Mouse (Mus musculus) stomach, embryonic 14.5 days (tissue): ENCODE measurements around the gene Ctns. TPM values are rescaled to one million over a fixed set of nuclear protein-coding genes. Genes with fewer than 3 reads are reported as not detected.

Source experiments
- ATAC-seq: fragments of 200-750 bp; cut with Nextera tagmentation; 2 replicates; pipeline ENCODE4 v1.8.0; 2017; ENCODE audit warnings: low read depth, moderate TSS enrichment; ENCODE audit not compliant: insufficient number of reproducible peaks, insufficient read depth, low FRiP score
- H3K27ac ChIP-seq: fragments of 300-500 bp; sonication (generic); 2 replicates; pipeline ENCODE4 v1.5.1; 2014; ENCODE audit warnings: mild to moderate bottlenecking, low read length, moderate library complexity, mixed read lengths
- H3K27me3 ChIP-seq: fragments of 300-500 bp; sonication (generic); 2 replicates; pipeline ENCODE4 v1.6.1; 2014; ENCODE audit warnings: low read length, control low read depth, mixed read lengths; ENCODE audit not compliant: control insufficient read depth, insufficient read depth
- H3K36me3 ChIP-seq: fragments of 300-500 bp; sonication (generic); 2 replicates; pipeline ENCODE4 v1.6.1; 2014; ENCODE audit warnings: mild to moderate bottlenecking, control low read depth, low read length, moderate library complexity, mixed read lengths; ENCODE audit not compliant: control insufficient read depth, insufficient read depth
- H3K4me1 ChIP-seq: fragments of 300-500 bp; sonication (generic); 2 replicates; pipeline ENCODE4 v1.6.1; 2014; ENCODE audit warnings: low read length, control low read depth, mixed read lengths; ENCODE audit not compliant: control insufficient read depth, insufficient read depth
- H3K4me2 ChIP-seq: fragments of 300-500 bp; sonication (generic); replicated peaks from 2 replicates; pipeline ENCODE4 v1.6.1; 2014; ENCODE audit warnings: low read depth, low read length, control low read depth
- H3K4me3 ChIP-seq: fragments of 300-500 bp; sonication (generic); 2 replicates; pipeline ENCODE4 v1.5.1; 2014; ENCODE audit warnings: low read depth, low read length, control low read depth
- H3K9ac ChIP-seq: fragments of 300-500 bp; sonication (generic); replicated peaks from 2 replicates; pipeline ENCODE4 v1.6.1; 2014; ENCODE audit warnings: low read depth, mild to moderate bottlenecking, control low read depth, low read length, moderate library complexity, mixed read lengths
- H3K9me3 ChIP-seq: fragments of 300-500 bp; sonication (generic); 2 replicates; pipeline ENCODE4 v1.6.1; 2016; ENCODE audit warnings: low read depth, low read length, control low read depth; ENCODE audit not compliant: control insufficient read depth
- WGBS: fragments of 180-500 bp; shearing (Covaris S2); extraction: QIAGEN DNeasy Blood & Tissue Kit; methylation state at CpG from one replicate; pipeline ENCODE4 v1.1.7; 2014; 5-methylcytosine and 5-hydroxymethylcytosine counted together
- polyA plus RNA-seq: library from polyadenylated mRNA; unstranded; fragments of >200 nt; fragmentation: Nextera tagmentation; extraction: Ambion mirVana; gene quantifications from 2 replicates; pipeline ENCODE4 v1.2.1, GENCODE M21; 2014

The Ctns gene
- polyA plus RNA-seq, 1 experiment from 2014 or later = 20.0 TPM

- H3K4me2 ChIP-seq = no peak overlapping the region
- no peak overlapping the region for H3K27ac ChIP-seq
- no peaks in the 10 kb centered on the region; the same call in 1 of the 2 replicates for H3K4me1 ChIP-seq
- H3K27me3 ChIP-seq = no peaks in the 10 kb centered on the region
- WGBS = 83% methylated on average over 8 of the region's 8 CpGs
- H3K9me3 ChIP-seq = no peaks in the 10 kb centered on the region
- no peak overlapping the region for H3K4me3 ChIP-seq
- H3K36me3 ChIP-seq = no peaks in the 10 kb centered on the region
- no peak overlapping the region for H3K9ac ChIP-seq
- ATAC-seq = no peak
These were observed 5.1 kb upstream of the Ctns start for GRCm38 (mm10) chr11:73203895-73204294.

DNA sequence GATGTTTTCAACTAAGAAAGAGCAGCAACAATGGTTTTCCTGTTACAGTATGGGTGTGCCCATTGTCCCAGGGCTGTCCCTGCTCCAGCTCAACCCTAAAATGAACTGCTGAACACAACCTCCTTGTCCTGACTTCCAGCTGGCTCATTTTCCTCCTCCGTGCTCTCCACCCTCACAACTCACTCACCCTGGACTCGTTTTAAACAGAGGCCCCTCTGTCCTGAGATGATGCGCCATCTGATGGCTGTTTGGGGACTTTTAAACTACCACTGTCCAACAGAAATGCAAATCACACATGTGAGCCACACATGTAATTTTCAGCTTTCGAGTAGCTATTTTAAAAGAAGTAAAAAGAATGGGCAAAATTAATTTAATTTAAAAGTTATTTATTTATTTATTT lies 2.8 kb upstream of the Ctns start:
- Histone ChIP-seq H3K4me1 (peaks cover 5% of the 10 kb centered on the region), H3K9ac (no peak overlapping the region), H3K27me3 (no peaks in the 10 kb centered on the region), H3K27ac (no peak overlapping the region), H3K4me2 (no peak overlapping the region), H3K4me3 (no peak overlapping the region), H3K36me3 (no peaks in the 10 kb centered on the region), H3K9me3 (no peaks in the 10 kb centered on the region)
- no peak for ATAC-seq
- 34% methylated on average over 4 of the region's 4 CpGs for WGBS

DNA sequence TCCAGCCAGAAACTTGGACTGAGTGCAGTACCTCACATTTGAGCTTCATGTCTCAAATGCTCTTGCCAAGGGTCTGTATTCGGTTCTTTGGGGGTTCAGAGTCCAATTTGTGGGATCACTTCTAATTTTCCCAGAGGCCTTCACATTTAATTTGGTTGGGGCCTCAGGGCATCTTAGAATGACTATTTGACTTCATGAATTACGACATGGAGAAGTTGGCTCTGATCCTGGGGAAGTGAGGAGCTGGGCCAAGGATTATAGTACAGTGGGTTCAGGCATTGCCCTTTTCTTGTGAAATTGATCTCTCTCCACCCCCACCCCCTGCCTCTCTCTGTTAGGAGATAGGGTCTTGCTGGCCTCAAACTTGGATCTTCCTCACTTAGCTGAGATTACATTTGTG lies 2.2 kb upstream of the Ctns start:
- no peak overlapping the region for H3K4me2 ChIP-seq
- no peaks in the 10 kb centered on the region for H3K36me3 ChIP-seq
- no peaks in the 10 kb centered on the region for H3K27me3 ChIP-seq
- H3K4me3 ChIP-seq = no peak overlapping the region
- H3K27ac ChIP-seq = no peak overlapping the region
- peaks cover 5% of the 10 kb centered on the region for H3K4me1 ChIP-seq
- no peaks in the 10 kb centered on the region for H3K9me3 ChIP-seq
- no peak for ATAC-seq
- H3K9ac ChIP-seq = no peak overlapping the region
- 66% methylated on average over 2 of the region's 2 CpGs for WGBS

DNA sequence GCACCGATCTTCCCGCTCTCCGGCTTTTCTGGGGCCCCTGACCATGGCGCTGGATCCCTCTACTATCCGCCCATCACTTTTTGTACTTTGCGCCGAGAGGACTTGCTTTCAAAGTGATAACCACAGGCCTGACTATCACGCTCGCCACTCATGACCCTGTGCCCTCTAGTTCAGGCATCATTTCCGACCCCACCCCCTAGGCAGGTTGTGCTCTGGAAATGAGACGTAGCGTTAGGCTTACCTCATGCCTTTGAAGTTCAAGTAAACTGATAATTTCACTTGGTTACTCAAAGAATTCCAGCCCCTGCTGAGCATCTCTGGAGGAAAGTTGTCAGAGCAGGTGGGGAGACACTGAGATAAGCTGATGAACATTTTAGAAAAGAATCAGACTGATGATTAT lies 1.0 kb upstream of the Ctns start:
- no peak for ATAC-seq
- WGBS = 1% methylated on average over 12 of the region's 12 CpGs
- no peaks in the 10 kb centered on the region for H3K9me3 ChIP-seq
- peak overlapping the region; percentile 73 for H3K4me3 ChIP-seq
- no peaks in the 10 kb centered on the region; the same call in 1 of the 2 replicates for H3K36me3 ChIP-seq
- peak overlapping the region; percentile 57 for H3K9ac ChIP-seq
- H3K4me1 ChIP-seq = peaks cover 5% of the 10 kb centered on the region
- peak overlapping the region; percentile 95 for H3K4me2 ChIP-seq
- no peak overlapping the region for H3K27ac ChIP-seq
- H3K27me3 ChIP-seq = no peaks in the 10 kb centered on the region

GRCm38 (mm10) chr11:73199230-73199712 lies 429 bp upstream of the Ctns start, which contains the start of gene Shpk:
Gene Shpk, plus strand, starts transcription at chr11:73199460.
- ATAC-seq = peak; percentile 98
- Histone ChIP-seq H3K36me3 (no peaks in the 10 kb centered on the region; the same call in 1 of the 2 replicates), H3K4me3 (peak within 1 kb of the TSS; percentile 73), H3K9me3 (no peaks in the 10 kb centered on the region), H3K4me2 (peak within 1 kb of the TSS; percentile 95), H3K27ac (no peak within 1 kb of the TSS), H3K9ac (peak within 1 kb of the TSS; percentile 68), H3K4me1 (peaks cover 5% of the 10 kb centered on the region), H3K27me3 (no peaks in the 10 kb centered on the region)
- WGBS = under 1% methylated on average over 32 of the region's 32 CpGs

DNA sequence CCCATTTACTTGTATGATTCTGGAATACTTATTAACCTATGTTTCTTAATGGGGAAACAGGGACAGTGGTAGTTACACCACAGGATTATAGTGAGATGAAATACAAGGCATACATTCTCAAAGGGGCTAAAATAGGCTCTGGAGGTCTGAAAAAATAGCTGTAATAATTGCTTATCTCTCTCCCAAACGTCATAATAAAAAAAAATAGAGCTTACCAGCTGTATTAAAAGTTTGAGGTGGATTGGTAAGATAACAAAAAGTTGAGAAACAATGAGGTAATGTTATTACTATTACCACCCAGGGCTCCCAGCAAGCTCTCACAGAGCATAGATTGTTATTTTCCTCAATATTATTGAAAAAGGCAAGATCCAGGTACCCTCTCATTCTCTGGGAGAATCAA lies 652 bp downstream of the Ctns start:
- peak overlapping the region; percentile 95 for H3K4me2 ChIP-seq
- H3K27ac ChIP-seq = no peak overlapping the region
- peak overlapping the region; percentile 73 for H3K4me3 ChIP-seq
- peaks cover 5% of the 10 kb centered on the region for H3K4me1 ChIP-seq
- H3K9ac ChIP-seq = peak overlapping the region; percentile 68
- 10% methylated on average over 1 of the region's 1 CpGs for WGBS
- H3K27me3 ChIP-seq = no peaks in the 10 kb centered on the region
- H3K9me3 ChIP-seq = no peaks in the 10 kb centered on the region
- no peaks in the 10 kb centered on the region; the same call in 1 of the 2 replicates for H3K36me3 ChIP-seq
- no peak for ATAC-seq

DNA sequence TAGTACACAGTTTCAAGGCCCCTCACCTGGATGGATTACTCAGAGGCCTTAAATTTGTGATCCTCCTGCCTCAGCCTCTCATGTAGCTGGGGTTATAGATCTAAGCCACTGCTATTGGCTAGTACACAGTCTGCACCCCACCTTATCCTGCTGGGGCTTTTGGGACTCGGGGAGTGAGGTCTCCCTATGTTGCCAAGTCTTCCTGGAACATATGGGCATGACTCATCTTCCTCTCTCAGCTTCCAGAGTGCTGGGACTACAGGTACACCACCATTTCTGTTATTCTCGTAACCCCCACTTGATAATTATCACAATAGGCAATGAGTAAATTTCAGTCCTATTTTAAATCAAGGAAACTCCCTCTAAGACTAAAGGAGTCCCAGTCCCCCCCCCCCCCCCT lies 4.4 kb downstream of the Ctns start:
- Histone ChIP-seq H3K27me3 (no peaks in the 10 kb centered on the region), H3K9me3 (no peaks in the 10 kb centered on the region), H3K4me1 (peaks cover 5% of the 10 kb centered on the region; the same call in 1 of the 2 replicates), H3K4me3 (no peak overlapping the region), H3K36me3 (peaks cover 10% of the 10 kb centered on the region; the same call in 1 of the 2 replicates), H3K9ac (no peak overlapping the region), H3K4me2 (no peak overlapping the region), H3K27ac (no peak overlapping the region)
- WGBS = 74% methylated on average over 2 of the region's 2 CpGs
- ATAC-seq = no peak

- no peak overlapping the region for H3K4me3 ChIP-seq
- H3K4me2 ChIP-seq = no peak overlapping the region
- peaks cover 10% of the 10 kb centered on the region for H3K36me3 ChIP-seq
- H3K9me3 ChIP-seq = no peaks in the 10 kb centered on the region
- no peak for ATAC-seq
- H3K27me3 ChIP-seq = no peaks in the 10 kb centered on the region
- H3K9ac ChIP-seq = no peak overlapping the region
- H3K4me1 ChIP-seq = no peaks in the 10 kb centered on the region
- WGBS = 71% methylated on average over 6 of the region's 6 CpGs
- no peak overlapping the region for H3K27ac ChIP-seq
These were observed 5.8 kb downstream of the Ctns start for GRCm38 (mm10) chr11:73193047-73193446.

DNA sequence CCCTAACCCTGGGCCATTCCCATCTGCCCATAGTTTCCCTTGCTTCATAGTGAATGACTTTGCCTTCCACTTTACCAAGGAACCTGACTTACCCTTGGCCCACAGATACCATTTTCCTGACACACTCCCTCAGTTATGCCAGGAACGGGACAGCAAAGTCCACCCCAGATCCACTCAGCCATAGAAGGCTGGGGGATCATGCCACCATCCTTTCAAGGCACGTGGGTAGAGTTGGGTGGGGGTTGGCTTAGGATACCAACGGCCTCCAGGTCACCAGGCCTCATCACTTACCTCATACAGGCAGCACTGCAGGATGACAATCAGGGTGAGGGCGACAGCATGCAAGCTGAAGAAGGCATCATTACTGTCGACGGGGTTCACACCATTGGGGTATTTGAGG lies 11.6 kb downstream of the Ctns start:
- no peaks in the 10 kb centered on the region for H3K4me1 ChIP-seq
- peaks cover 26% of the 10 kb centered on the region for H3K36me3 ChIP-seq
- ATAC-seq = no peak

More for the DNA sequence above, 11.6 kb downstream of the Ctns start:
- Histone ChIP-seq H3K9me3 (no peaks in the 10 kb centered on the region), H3K4me2 (no peak overlapping the region), H3K27me3 (no peaks in the 10 kb centered on the region), H3K27ac (no peak overlapping the region), H3K4me3 (no peak overlapping the region), H3K9ac (no peak overlapping the region)
- WGBS = 89% methylated on average over 6 of the region's 6 CpGs
